Mouse (Mus musculus) liver, embryonic 14.5 days (tissue): Measurements from ENCODE around the gene Ralgds. TPM values are rescaled to one million over a fixed set of nuclear protein-coding genes. Genes with fewer than 3 reads are reported as not detected.
"Not testable (repeated sequence)": the region's sequence is repeated elsewhere in the genome, so short reads cannot be mapped to it uniquely, and the experiment has no call there.

Experiments
- ATAC-seq: fragments of 200-750 bp; cut with Nextera tagmentation; 2 replicates; pipeline ENCODE4 v1.8.0; 2017; ENCODE audit warnings: moderate number of reproducible peaks, mild to moderate bottlenecking, moderate library complexity; ENCODE audit not compliant: insufficient read depth
- DNase-seq, 3 experiments: peaks; one replicate each; pipeline ENCODE4 v3.0.0-alpha.2; 2012 to 2013; ENCODE audit warnings: low read depth in 3 of 3, low spot score in 3 of 3
- H3K27ac ChIP-seq: fragments of 300-500 bp; sonication (generic); 2 replicates; pipeline ENCODE4 v1.5.1; 2014; ENCODE audit warnings: moderate library complexity, mild to moderate bottlenecking, control low read depth, inconsistent platforms
- H3K27me3 ChIP-seq: fragments of 300-500 bp; sonication (generic); 2 replicates; pipeline ENCODE4 v1.6.1; 2014; ENCODE audit warnings: mild to moderate bottlenecking, low read length, moderate library complexity; ENCODE audit not compliant: control insufficient read depth, insufficient read depth
- H3K36me3 ChIP-seq: fragments of 300-500 bp; sonication (generic); replicated peaks from 2 replicates; pipeline ENCODE4 v1.6.1; 2014; ENCODE audit warnings: low read depth; ENCODE audit not compliant: control insufficient read depth, insufficient read depth
- H3K4me1 ChIP-seq, 2 experiments: fragments of 200-500 bp in 1 of 2; fragments of 300-500 bp in 1 of 2; sonication (generic) in 1 of 2; replicated peaks; 2 replicates each; pipeline ENCODE4 v1.6.1; 2012 to 2014; ENCODE audit warnings: antibody characterized with exemption in 1 of 2, inconsistent platforms in 1 of 2, low read length in 1 of 2; ENCODE audit not compliant: control insufficient read depth in 2 of 2, insufficient read depth in 2 of 2
- H3K4me2 ChIP-seq: fragments of 300-500 bp; sonication (generic); 2 replicates; pipeline ENCODE4 v1.6.1; 2014; ENCODE audit warnings: low read depth, mild to moderate bottlenecking, control low read depth, moderate library complexity
- H3K4me3 ChIP-seq, 2 experiments: fragments of 200-500 bp in 1 of 2; fragments of 300-500 bp in 1 of 2; sonication (generic) in 1 of 2; 2 replicates each; pipeline ENCODE4 v1.5.1; 2012 to 2014; ENCODE audit warnings: low read depth in 2 of 2, low read length in 2 of 2, mild to moderate bottlenecking in 2 of 2, control low read depth in 1 of 2, inconsistent platforms in 1 of 2, moderate library complexity in 1 of 2; ENCODE audit not compliant: insufficient read depth in 1 of 2
- H3K9ac ChIP-seq: fragments of 300-500 bp; sonication (generic); replicated peaks from 2 replicates; pipeline ENCODE4 v1.6.1; 2014; ENCODE audit warnings: mild to moderate bottlenecking, control low read depth, moderate library complexity
- H3K9me3 ChIP-seq: fragments of 300-500 bp; sonication (generic); 2 replicates; pipeline ENCODE4 v1.6.1; 2016; ENCODE audit warnings: low read length, mixed read lengths; ENCODE audit not compliant: control insufficient read depth
- CTCF ChIP-seq: IDR thresholded peaks from 2 replicates; pipeline ENCODE4 v1.5.1; 2016; ENCODE audit warnings: antibody characterized with exemption, low read depth, control low read depth
- EP300 ChIP-seq: IDR thresholded peaks from 2 replicates; pipeline ENCODE4 v1.6.1; 2016; ENCODE audit warnings: antibody characterized with exemption, low read depth
- WGBS: fragments of 180-500 bp; shearing (Covaris S2); extraction: QIAGEN DNeasy Blood & Tissue Kit; methylation state at CpG from one replicate; pipeline ENCODE4 v1.1.7; 2014; ENCODE audit not compliant: insufficient replicate concordance; 5-methylcytosine and 5-hydroxymethylcytosine counted together
- polyA plus RNA-seq, 2 experiments: library from polyadenylated mRNA; depleted of rRNA in 1 of 2; stranded (reverse) in 1 of 2; unstranded in 1 of 2; fragments of >200 nt; fragmentation: Nextera tagmentation in 1 of 2; extraction: Ambion mirVana in 1 of 2; gene quantifications; 2 replicates each; pipeline versions ENCODE4 v1.2.1 to v1.2.3; 2012 to 2014

Ralgds gene
- polyA plus RNA-seq, 2 experiments: 1.5 to 2.1 TPM

GRCm38 (mm10) chr2:28468486-28469225 is 44.3 kb upstream of the Ralgds start:
- Histone ChIP-seq H3K4me3 (peak overlapping the region; percentile 79 to 90), H3K4me1 (peaks cover 0 to 10% of the 10 kb centered on the region in 2 experiments; a peak in 2 of 4 replicates), H3K9ac (peak overlapping the region; percentile 83), H3K27me3 (peaks cover 11% of the 10 kb centered on the region), H3K36me3 (peaks cover 8% of the 10 kb centered on the region), H3K4me2 (peak overlapping the region; percentile 74), H3K9me3 (no peaks in the 10 kb centered on the region), H3K27ac (no peak overlapping the region)
- 46% methylated on average over 18 of the region's 18 CpGs for WGBS
- DNase-seq (no peak), ATAC-seq (no peak)
- TF ChIP-seq CTCF: no peak
- TF ChIP-seq EP300: no peak

GRCm38 (mm10) chr2:28469461-28469860 is 43.5 kb upstream of the Ralgds start:
- no peak overlapping the region for H3K4me2 ChIP-seq
- WGBS: 84% methylated on average over 14 of the region's 14 CpGs

GRCm38 (mm10) chr2:28470591-28470990 is 42.3 kb upstream of the Ralgds start:
- H3K9ac ChIP-seq: no peak overlapping the region
- no peak overlapping the region for H3K4me2 ChIP-seq
- peaks cover 8% of the 10 kb centered on the region for H3K36me3 ChIP-seq
- no peak for DNase-seq
- H3K4me3 ChIP-seq: no peak overlapping the region
- no peak overlapping the region for H3K27ac ChIP-seq
- H3K4me1 ChIP-seq: peaks cover 0 to 10% of the 10 kb centered on the region in 2 experiments; a peak in 2 of 4 replicates
- H3K9me3 ChIP-seq: no peaks in the 10 kb centered on the region
- no peak for ATAC-seq
- WGBS: 74% methylated on average over 2 of the region's 2 CpGs
- TF ChIP-seq CTCF (no peak), EP300 (no peak)
- H3K27me3 ChIP-seq: peaks cover 7% of the 10 kb centered on the region; the same call in 1 of the 2 replicates

More at GRCm38 (mm10) chr2:28469461-28469860, 43.5 kb upstream of the Ralgds start:
- Histone ChIP-seq H3K4me1 (peaks cover 0 to 10% of the 10 kb centered on the region in 2 experiments; a peak in 2 of 4 replicates), H3K9ac (no peak overlapping the region), H3K36me3 (peaks cover 8% of the 10 kb centered on the region), H3K27me3 (peaks cover 11% of the 10 kb centered on the region), H3K4me3 (no peak overlapping the region), H3K27ac (no peak overlapping the region), H3K9me3 (no peaks in the 10 kb centered on the region)
- no peak for DNase-seq
- no peak for ATAC-seq
- TF ChIP-seq CTCF (no peak), EP300 (no peak)

- not testable (repeated sequence) for DNase-seq, H3K36me3 ChIP-seq, H3K27ac ChIP-seq, H3K4me2 ChIP-seq, H3K9me3 ChIP-seq, H3K27me3 ChIP-seq, H3K4me3 ChIP-seq, H3K9ac ChIP-seq, H3K4me1 ChIP-seq, ATAC-seq
- WGBS: 79% methylated on average over 7 of the region's 8 CpGs
Measured at GRCm38 (mm10) chr2:28472011-28472410, 40.9 kb upstream of the Ralgds start.

GRCm38 (mm10) chr2:28477993-28478392 is 34.9 kb upstream of the Ralgds start:
- not testable (repeated sequence) for H3K4me3 ChIP-seq, ATAC-seq, H3K27ac ChIP-seq, H3K9ac ChIP-seq, H3K27me3 ChIP-seq, H3K9me3 ChIP-seq, H3K4me1 ChIP-seq, H3K4me2 ChIP-seq, DNase-seq, H3K36me3 ChIP-seq
- 72% methylated on average over 5 of the region's 5 CpGs for WGBS
